Mouse (Mus musculus) mouse embryonic stem cell (cell line): Measurements from ENCODE around the gene Gm3233.
"Not testable (repeated sequence)": the region's sequence is repeated elsewhere in the genome, so short reads cannot be mapped to it uniquely, and the experiment has no call there.

ENCODE experiments used
- in situ Hi-C, 2 experiments: fragments of 300-500 bp; cut with MboI; formaldehyde crosslinking; loops; 1 replicate in 1 of 2; 3 replicates in 1 of 2; pipeline ENCODE4 v1.14.3; 2019 to 2020; ENCODE audit warnings: low sequenced_read_pairs in 2 of 2, low pct_unique_long_range_greater_than_20kb in 1 of 2, mixed read lengths in 1 of 2; ENCODE audit not compliant: unreplicated experiment in 1 of 2

Gene Gm3233

GRCm38 (mm10) chr10:77759582-77759981, at the start of gene Gm3233:
Gm3233 (minus strand) TSS chr10:77759682.
- in situ Hi-C loops, result not testable (repeated sequence)

DNA sequence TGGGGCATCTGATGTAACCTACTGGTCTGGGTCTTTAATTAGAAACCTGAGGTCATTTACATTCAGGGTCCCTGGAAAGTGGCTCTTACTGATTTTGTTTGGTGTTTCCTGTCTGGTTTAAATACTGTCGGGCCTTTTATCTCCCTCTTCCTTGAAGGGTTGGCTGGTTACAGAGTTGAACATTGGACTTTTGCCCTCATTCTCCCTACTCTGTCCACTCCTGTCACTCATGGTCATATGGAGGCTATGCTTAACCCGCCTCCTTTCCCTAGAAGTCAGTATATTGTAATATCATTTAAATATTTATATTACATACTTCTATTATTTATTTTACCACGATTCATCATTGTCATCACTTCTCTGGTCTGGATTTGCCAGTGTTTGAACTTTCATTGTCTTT, 44.6 kb upstream of the Gm3233 start:
- in situ Hi-C loops, result no loop called here

DNA sequence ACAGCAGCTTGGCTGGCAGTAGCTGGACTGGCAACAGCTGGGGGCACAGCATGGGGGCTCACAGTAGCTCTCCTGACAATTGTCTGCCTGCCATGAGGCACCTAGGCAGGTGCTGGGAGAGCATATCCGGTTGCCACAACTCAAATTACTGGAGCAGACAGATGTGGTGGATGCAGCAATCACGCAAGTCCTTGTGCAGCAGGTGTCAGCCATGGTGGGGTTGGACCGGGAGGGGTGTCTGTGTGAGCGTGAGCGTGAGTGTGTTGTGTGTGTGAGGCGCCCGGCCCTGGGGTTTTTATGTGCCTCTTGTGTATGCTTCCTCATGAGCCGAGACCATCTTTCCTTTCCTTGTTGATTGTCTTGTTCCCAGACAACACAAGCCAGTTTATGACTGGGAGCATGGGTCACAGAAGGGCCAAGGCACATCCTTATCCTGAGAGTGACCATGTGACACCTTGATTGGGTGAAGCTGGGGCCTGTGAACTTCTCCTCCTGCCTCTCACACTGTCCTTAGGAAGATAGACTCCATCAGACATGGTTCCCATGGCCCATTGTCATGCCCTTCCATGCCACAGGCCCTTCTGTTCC, 39.5 kb upstream of the Gm3233 start, which contains the start of gene Gm19668:
TSS of gene Gm19668 (minus strand) at position 213 of the 588 bp plus-strand sequence.
- in situ Hi-C loops, result no loop called here

DNA sequence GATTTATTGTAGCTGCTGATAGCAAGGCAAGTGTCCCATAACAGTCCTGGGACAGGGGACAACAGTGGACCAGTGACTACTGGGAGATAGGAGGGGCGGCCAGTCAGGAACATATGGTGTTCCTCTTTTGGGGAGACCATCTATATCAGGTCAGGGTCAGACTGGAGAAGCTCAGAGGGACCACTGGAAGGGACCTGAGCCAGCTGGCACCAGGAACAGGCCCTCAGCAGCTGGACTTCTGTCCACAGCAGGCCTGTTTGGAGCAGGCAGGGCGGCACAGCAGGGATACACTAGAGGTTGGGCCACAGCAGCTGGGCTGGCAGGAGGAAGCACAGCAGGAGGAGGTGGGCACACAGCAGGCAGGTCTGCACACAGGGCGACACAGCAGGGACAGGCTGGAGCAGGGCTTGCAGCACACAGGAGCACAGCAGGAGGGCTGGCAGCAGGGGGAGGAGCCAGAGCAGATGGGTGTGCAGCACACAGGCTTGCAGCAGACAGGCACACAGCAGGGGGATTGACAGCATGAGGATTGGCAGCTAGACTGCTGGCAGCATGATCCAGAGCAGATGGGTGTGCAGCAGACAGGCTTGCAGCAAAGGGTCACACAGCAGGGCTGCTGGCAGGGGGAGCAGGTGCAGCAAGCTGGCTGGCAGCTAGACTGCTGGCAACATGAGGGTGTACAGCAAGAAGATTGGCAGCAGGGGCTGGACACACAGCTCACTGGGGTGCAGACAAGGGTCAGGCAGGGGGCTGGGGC, 38.9 kb upstream of the Gm3233 start:
- in situ Hi-C loops, result not testable (repeated sequence)

GRCm38 (mm10) chr10:77797677-77798076, 38.2 kb upstream of the Gm3233 start:
- in situ Hi-C loops, result no loop called here

DNA sequence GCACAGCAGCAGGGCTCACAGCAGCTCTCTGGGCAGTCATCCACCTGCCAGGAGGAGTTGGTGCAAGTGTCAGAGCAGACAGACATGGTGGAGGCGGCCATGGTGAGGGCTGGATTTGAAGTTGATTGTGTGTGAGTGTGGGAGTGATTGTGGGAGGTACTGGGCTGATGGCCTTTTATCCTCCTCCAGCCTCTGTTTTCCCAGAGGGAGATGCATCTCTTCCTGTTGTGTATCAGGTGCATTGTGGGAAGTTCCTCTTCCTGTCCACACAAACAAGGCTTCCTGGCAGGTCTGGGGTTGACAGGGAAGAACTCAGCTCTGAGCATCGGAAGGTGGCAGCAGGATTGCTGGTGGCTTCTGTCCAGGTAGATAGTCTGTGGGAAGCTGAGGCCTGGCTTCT, 35.5 kb upstream of the Gm3233 start, which contains the start of gene Gm9639:
TSS of gene Gm9639 (minus strand) at position 101 of the 400 bp plus-strand sequence.
- in situ Hi-C loops, result no loop called here

DNA sequence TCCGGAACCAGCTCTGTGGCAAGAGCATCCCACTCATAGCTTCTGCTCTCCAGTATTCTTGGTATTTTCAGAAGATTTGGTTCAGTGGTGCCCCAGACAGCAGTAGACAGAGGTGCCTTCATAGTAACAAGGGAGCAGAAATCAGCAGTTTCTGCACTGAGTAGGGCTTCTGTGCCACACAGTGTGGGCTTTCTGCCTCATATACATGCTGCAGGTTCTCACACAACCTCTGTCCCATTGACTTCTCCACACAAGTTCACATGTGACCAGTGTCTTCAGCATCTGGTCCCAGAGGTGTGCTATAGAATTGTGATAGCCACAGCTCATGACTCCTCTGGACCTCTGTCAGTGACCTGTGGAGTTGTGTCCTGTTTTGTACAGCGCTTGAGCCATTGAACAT, 29.1 kb upstream of the Gm3233 start:
- in situ Hi-C loops, result no loop called here

GRCm38 (mm10) chr10:77787876-77788275, 28.4 kb upstream of the Gm3233 start, which contains the start of gene Gm7137:
Gm7137 (minus strand) TSS chr10:77788200.
- in situ Hi-C loops, result not testable (repeated sequence)

- in situ Hi-C loops, result not testable (repeated sequence)
Measured at GRCm38 (mm10) chr10:77783396-77783795, 23.9 kb upstream of the Gm3233 start.

DNA sequence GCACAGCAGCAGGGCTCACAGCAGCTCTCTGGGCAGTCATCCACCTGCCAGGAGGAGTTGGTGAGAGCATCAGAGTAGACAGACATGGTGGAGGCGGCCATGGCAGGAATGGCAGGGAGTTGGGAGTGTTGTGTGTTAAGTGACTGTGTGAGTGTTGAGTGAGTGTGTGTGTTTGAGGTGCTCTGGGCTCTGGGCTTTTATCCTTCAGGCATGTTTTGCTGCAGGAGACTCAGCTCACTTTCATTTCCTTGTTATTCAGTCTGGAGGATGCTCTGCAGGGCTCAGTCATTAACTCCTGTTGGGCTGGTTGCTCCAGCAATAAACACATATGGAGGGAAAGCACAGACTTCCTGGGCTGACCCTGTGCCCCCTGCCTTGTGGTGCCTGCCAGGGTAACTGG, 23.0 kb upstream of the Gm3233 start, which contains the start of gene Gm3250:
TSS of gene Gm3250 (minus strand) at position 101 of the 400 bp plus-strand sequence.
- in situ Hi-C loops, result not testable (repeated sequence)

GRCm38 (mm10) chr10:77776844-77777243, 17.4 kb upstream of the Gm3233 start, which contains the start of gene Gm7138:
Gm7138 (minus strand) TSS chr10:77776944.
- in situ Hi-C loops, result not testable (repeated sequence)

GRCm38 (mm10) chr10:77772142-77772541, 12.7 kb upstream of the Gm3233 start:
- in situ Hi-C loops, result not testable (repeated sequence)

DNA sequence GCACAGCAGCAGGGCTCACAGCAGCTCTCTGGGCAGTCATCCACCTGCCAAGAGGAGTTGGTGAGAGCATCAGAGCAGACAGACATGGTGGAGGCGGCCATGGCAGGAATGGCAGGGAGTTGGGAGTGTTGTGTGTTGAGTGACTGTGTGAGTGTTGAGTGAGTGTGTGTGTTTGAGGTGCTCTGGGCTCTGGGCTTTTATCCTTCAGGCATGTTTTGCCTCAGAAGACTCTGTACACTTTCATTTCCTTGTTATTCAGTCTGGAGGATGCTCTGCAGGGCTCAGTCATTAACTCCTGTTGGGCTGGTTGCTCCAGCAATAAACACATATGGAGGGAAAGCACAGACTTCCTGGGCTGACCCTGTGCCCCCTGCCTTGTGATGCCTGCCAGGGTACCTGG, 11.7 kb upstream of the Gm3233 start, which contains the start of gene Gm3238:
TSS of gene Gm3238 (minus strand) at position 101 of the 400 bp plus-strand sequence.
- in situ Hi-C loops, result not testable (repeated sequence)

DNA sequence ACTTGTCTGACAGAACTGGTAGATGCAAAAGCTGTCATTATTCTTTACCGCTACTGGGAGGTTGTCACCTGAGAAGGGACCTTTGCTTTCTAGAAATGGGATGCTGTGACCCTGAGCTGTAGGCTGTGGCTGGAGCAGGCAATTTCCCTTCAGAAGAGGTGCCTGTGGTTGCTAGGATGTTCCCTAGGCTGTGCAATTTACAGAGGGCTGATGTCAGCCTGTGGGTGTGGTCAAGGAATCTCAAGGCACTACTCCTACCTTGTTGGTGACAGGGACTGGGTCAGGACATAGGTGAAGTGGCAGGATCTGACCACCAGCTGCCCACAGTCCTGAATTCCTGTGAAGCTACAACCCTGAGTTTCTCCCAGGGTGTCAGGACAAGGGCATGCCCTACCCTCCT, 10.2 kb upstream of the Gm3233 start:
- in situ Hi-C loops, result no loop called here

DNA sequence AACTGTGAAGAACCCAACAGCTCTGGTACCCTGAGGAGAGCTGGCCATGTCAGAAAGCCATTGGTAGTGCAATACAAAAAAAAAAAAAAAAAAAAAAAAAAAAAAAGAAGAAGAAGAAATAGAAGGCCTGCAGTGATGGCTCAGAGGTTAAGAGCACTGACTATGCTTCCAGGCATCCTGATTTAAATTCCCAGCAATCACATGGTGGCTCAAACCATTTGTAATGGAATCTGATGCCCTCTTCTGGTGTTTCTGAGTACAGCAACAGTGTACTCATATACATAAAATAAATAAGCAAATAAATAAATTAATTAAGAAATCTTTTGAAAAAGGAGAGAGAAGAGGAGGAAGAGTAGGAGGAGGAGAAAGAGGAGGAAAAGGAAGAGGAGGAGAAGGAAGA, 6.0 kb downstream of the Gm3233 start:
- in situ Hi-C loops, result no loop called here

GRCm38 (mm10) chr10:77752312-77752711, 7.2 kb downstream of the Gm3233 start:
- in situ Hi-C loops, result not testable (repeated sequence)

DNA sequence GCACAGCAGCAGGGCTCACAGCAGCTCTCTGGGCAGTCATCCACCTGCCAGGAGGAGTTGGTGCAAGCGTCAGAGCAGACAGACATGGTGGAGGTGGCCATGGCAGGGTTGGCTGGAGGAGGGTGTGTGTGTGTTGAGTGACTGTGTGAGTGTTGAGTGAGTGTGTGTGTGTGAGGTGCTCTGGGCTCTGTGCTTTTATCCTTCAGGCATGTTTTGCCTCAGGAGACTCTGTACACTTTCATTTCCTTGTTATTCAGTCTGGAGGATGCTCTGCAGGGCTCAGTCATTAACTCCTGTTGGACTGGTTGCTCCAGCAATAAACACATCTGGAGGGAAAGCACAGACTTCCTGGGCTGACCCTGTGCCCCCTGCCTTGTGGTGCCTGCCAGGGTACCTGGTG, 8.2 kb downstream of the Gm3233 start, which contains the start of gene Gm9736:
TSS of gene Gm9736 (minus strand) at position 101 of the 400 bp plus-strand sequence.
- in situ Hi-C loops, result not testable (repeated sequence)

DNA sequence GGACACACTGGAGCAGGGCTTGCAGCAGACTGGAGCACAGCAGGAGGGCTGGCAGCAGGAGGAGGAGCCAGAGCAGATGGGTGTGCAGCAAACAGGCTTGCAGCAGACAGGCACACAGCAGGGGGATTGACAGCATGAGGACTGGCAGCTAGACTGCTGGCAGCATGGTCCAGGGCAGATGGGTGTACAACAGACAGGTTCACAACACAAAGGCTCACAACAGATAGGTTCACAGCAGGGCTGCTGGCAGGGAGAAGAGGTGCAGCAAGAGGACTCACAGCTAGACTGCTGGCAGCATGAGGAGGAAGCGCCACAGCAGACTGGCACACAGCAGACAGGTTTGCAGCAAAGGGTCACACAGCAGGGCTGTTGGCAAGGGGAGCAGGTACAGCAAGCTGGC, 8.8 kb downstream of the Gm3233 start:
- in situ Hi-C loops, result not testable (repeated sequence)

DNA sequence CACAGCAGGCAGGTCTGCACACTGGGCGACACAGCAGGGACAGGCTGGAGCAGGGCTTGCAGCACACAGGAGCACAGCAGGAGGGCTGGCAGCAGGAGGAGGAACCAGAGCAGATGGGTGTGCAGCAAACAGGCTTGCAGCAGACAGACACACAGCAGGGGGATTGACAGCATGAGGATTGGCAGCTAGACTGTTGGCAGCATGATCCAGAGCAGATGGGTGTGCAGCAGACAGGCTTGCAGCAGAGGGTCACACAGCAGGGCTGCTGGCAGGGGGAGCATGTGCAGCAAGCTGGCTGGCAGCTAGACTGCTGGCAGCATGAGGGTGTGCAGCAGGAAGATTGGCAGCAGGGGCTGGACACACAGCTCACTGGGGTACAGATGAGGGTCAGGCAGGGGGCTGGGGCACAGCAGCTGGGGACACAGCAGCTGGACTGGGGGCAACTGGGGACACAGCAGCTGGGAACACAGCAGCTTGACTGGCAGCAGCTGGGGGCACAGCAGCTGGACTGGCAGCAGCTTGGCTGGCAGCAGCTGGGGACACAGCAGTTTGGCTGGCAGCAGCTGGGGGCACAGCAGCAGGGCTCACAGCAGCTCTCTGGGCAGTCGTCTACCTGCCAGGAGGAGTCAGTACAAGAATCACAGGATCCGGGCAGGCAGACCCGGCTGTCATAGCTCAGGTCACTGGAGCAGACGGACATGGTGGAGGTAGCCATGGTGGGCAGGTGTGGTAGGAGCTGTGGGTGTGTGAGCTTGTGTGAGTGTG, 17.4 kb downstream of the Gm3233 start, which contains the start of gene Gm18596:
TSS of gene Gm18596 (minus strand) at position 715 of the 765 bp plus-strand sequence.
- in situ Hi-C loops, result loop anchor here in 1 of 2 experiments (25.0 kb wide), 1 partner anchor 655 kb away; no protein-coding TSS in a partner anchor
